Mouse (Mus musculus): ENCODE results near the gene Nemp1. TPM values are rescaled to one million over a fixed set of nuclear protein-coding genes. Genes with fewer than 3 reads are reported as not detected.

Nemp1 gene
- polyA plus RNA-seq, 1 experiment from 2014 or later, result 9.0 TPM

GRCm38 (mm10) chr10:127669170-127669569 is 2.5 kb downstream of the Nemp1 start:
- 27% methylated on average over 7 of the region's 7 CpGs for WGBS
- peaks cover 57% of the 10 kb centered on the region for H3K27me3 ChIP-seq (ENCODE audit: low read depth, poor library complexity, severe bottlenecking)
- no peak overlapping the region for H3K27ac ChIP-seq (replicated peaks)
- no peaks in the 10 kb centered on the region for H3K36me3 ChIP-seq
- H3K4me3 ChIP-seq, result no peak overlapping the region
- DNase-seq (ENCODE audit: low spot score), result no peak
- peaks cover 51% of the 10 kb centered on the region for H3K4me1 ChIP-seq
- no peaks in the 10 kb centered on the region for H3K9me3 ChIP-seq (replicated peaks)

GRCm38 (mm10) chr10:127670185-127670584 is 3.5 kb downstream of the Nemp1 start:
- Histone ChIP-seq H3K27ac (replicated peaks) (no peak overlapping the region), H3K36me3 (no peaks in the 10 kb centered on the region), H3K4me1 (peaks cover 41% of the 10 kb centered on the region), H3K9me3 (replicated peaks) (no peaks in the 10 kb centered on the region), H3K27me3 (ENCODE audit: low read depth, poor library complexity, severe bottlenecking) (peaks cover 47% of the 10 kb centered on the region), H3K4me3 (no peak overlapping the region)
- 90% methylated on average over 2 of the region's 2 CpGs for WGBS
- DNase-seq (ENCODE audit: low spot score), result no peak

- H3K36me3 ChIP-seq, result no peaks in the 10 kb centered on the region
- DNase-seq (ENCODE audit: low spot score), result no peak
- peaks cover 36% of the 10 kb centered on the region for H3K27me3 ChIP-seq (ENCODE audit: low read depth, poor library complexity, severe bottlenecking)
- H3K27ac ChIP-seq (replicated peaks), result no peak overlapping the region
- H3K9me3 ChIP-seq (replicated peaks), result no peaks in the 10 kb centered on the region
- WGBS, result 36% methylated on average over 2 of the region's 2 CpGs
- H3K4me1 ChIP-seq, result peaks cover 30% of the 10 kb centered on the region
- no peak overlapping the region for H3K4me3 ChIP-seq
Observed at GRCm38 (mm10) chr10:127671276-127671675, 4.6 kb downstream of the Nemp1 start.

GRCm38 (mm10) chr10:127674046-127674655 is 7.5 kb downstream of the Nemp1 start:
- Histone ChIP-seq H3K27me3 (ENCODE audit: low read depth, poor library complexity, severe bottlenecking) (peaks cover 7% of the 10 kb centered on the region), H3K4me1 (peaks cover 22% of the 10 kb centered on the region), H3K27ac (replicated peaks) (no peak overlapping the region), H3K36me3 (no peaks in the 10 kb centered on the region), H3K4me3 (no peak overlapping the region), H3K9me3 (replicated peaks) (no peaks in the 10 kb centered on the region)
- DNase-seq (ENCODE audit: low spot score), result no peak
- WGBS, result 90% methylated on average over 6 of the region's 6 CpGs

GRCm38 (mm10) chr10:127674794-127675522 is 8.3 kb downstream of the Nemp1 start:
- 92% methylated on average over 8 of the region's 8 CpGs for WGBS
- H3K36me3 ChIP-seq, result no peaks in the 10 kb centered on the region
- H3K4me1 ChIP-seq, result peaks cover 20% of the 10 kb centered on the region
- no peaks in the 10 kb centered on the region for H3K9me3 ChIP-seq (replicated peaks)
- no peaks in the 10 kb centered on the region for H3K27me3 ChIP-seq (ENCODE audit: low read depth, poor library complexity, severe bottlenecking)
- 0 out of 2 replicates have a peak overlapping the region, but pooled peaks have one; percentile 7 for H3K4me3 ChIP-seq
- DNase-seq (ENCODE audit: low spot score), result peak; percentile 64
- no peak overlapping the region for H3K27ac ChIP-seq (replicated peaks)

- no peak for DNase-seq (ENCODE audit: low spot score)
- peak overlapping the region; percentile 88 for H3K4me3 ChIP-seq
- H3K9me3 ChIP-seq (replicated peaks), result no peaks in the 10 kb centered on the region
- H3K4me1 ChIP-seq, result peaks cover 20% of the 10 kb centered on the region
- H3K27ac ChIP-seq (replicated peaks), result peak overlapping the region; percentile 92; the same call in 1 of the 2 replicates
- no peaks in the 10 kb centered on the region for H3K36me3 ChIP-seq
- 59% methylated on average over 5 of the region's 5 CpGs for WGBS
- H3K27me3 ChIP-seq (ENCODE audit: low read depth, poor library complexity, severe bottlenecking), result no peaks in the 10 kb centered on the region
Observed at GRCm38 (mm10) chr10:127675859-127676398, 9.2 kb downstream of the Nemp1 start.

- no peaks in the 10 kb centered on the region for H3K36me3 ChIP-seq
- H3K27ac ChIP-seq (replicated peaks), result peak overlapping the region; percentile 92
- under 1% methylated on average over 71 of the region's 71 CpGs for WGBS
- no peaks in the 10 kb centered on the region for H3K27me3 ChIP-seq (ENCODE audit: low read depth, poor library complexity, severe bottlenecking)
- no peaks in the 10 kb centered on the region for H3K9me3 ChIP-seq (replicated peaks)
- H3K4me1 ChIP-seq, result peaks cover 20% of the 10 kb centered on the region
- H3K4me3 ChIP-seq, result peak overlapping the region; percentile 88
- peak; percentile 97 for DNase-seq (ENCODE audit: low spot score)
Observed at GRCm38 (mm10) chr10:127676691-127677548, 10.2 kb downstream of the Nemp1 start.

GRCm38 (mm10) chr10:127677591-127678336 is 11.1 kb downstream of the Nemp1 start:
- H3K4me3 ChIP-seq, result peak overlapping the region; percentile 88
- peak overlapping the region; percentile 92 for H3K27ac ChIP-seq (replicated peaks)
- no peaks in the 10 kb centered on the region for H3K27me3 ChIP-seq (ENCODE audit: low read depth, poor library complexity, severe bottlenecking)
- peak; percentile 56 for DNase-seq (ENCODE audit: low spot score)
- peaks cover 20% of the 10 kb centered on the region for H3K4me1 ChIP-seq
- H3K36me3 ChIP-seq, result no peaks in the 10 kb centered on the region
- whole genome bisulfite sequencing, result 18% methylated on average over 14 of the region's 14 CpGs
- H3K9me3 ChIP-seq (replicated peaks), result no peaks in the 10 kb centered on the region

- H3K4me1 ChIP-seq, result peaks cover 20% of the 10 kb centered on the region
- no peak for DNase-seq (ENCODE audit: low spot score)
- no peaks in the 10 kb centered on the region for H3K36me3 ChIP-seq
- H3K9me3 ChIP-seq (replicated peaks), result no peaks in the 10 kb centered on the region
- H3K4me3 ChIP-seq, result no peak overlapping the region
- no peak overlapping the region for H3K27ac ChIP-seq (replicated peaks)
- WGBS, result 97% methylated on average over 1 of the region's 1 CpGs
- no peaks in the 10 kb centered on the region for H3K27me3 ChIP-seq (ENCODE audit: low read depth, poor library complexity, severe bottlenecking)
Observed at GRCm38 (mm10) chr10:127679208-127679607, 12.5 kb downstream of the Nemp1 start.

- DNase-seq (ENCODE audit: low spot score), result no peak
- Histone ChIP-seq H3K4me1 (peaks cover 20% of the 10 kb centered on the region), H3K4me3 (no peak overlapping the region), H3K36me3 (no peaks in the 10 kb centered on the region), H3K9me3 (replicated peaks) (no peaks in the 10 kb centered on the region), H3K27ac (replicated peaks) (no peak overlapping the region), H3K27me3 (ENCODE audit: low read depth, poor library complexity, severe bottlenecking) (no peaks in the 10 kb centered on the region)
- WGBS, result 88% methylated on average over 3 of the region's 3 CpGs
Observed at GRCm38 (mm10) chr10:127679881-127680280, 13.2 kb downstream of the Nemp1 start.

- H3K36me3 ChIP-seq, result no peaks in the 10 kb centered on the region
- WGBS, result 93% methylated on average over 6 of the region's 6 CpGs
Observed at GRCm38 (mm10) chr10:127682886-127683285, 16.2 kb downstream of the Nemp1 start.

GRCm38 (mm10) chr10:127691053-127691452 is 24.4 kb downstream of the Nemp1 start:
- WGBS, result 22% methylated on average over 1 of the region's 1 CpGs
- DNase-seq (ENCODE audit: low spot score), result no peak
- Histone ChIP-seq H3K9me3 (replicated peaks) (no peaks in the 10 kb centered on the region), H3K4me3 (no peak overlapping the region), H3K36me3 (peaks cover 70% of the 10 kb centered on the region), H3K4me1 (no peaks in the 10 kb centered on the region), H3K27ac (replicated peaks) (no peak overlapping the region), H3K27me3 (ENCODE audit: low read depth, poor library complexity, severe bottlenecking) (no peaks in the 10 kb centered on the region)

More at GRCm38 (mm10) chr10:127682886-127683285, 16.2 kb downstream of the Nemp1 start:
- Histone ChIP-seq H3K4me3 (no peak overlapping the region), H3K4me1 (peaks cover 10% of the 10 kb centered on the region; the same call in 1 of the 2 replicates), H3K27me3 (ENCODE audit: low read depth, poor library complexity, severe bottlenecking) (no peaks in the 10 kb centered on the region), H3K27ac (replicated peaks) (no peak overlapping the region), H3K9me3 (replicated peaks) (no peaks in the 10 kb centered on the region)
- DNase-seq (ENCODE audit: low spot score), result no peak
